Comparison of ENCODE assay signal across 8 mouse cellular contexts in genomic region chr8:11779844-11780634, GRCm38 (mm10). TPM values are rescaled to one million over a fixed set of nuclear protein-coding genes. Genes with fewer than 3 reads are reported as not detected.
A peak's percentile ranks its signal among the peaks of the same experiment; 100 is the strongest.
DNase-seq lines count a peak whose midpoint lies in the region; ATAC-seq lines count a peak whose summit lies in the region.

No protein-coding gene starts in this region.

- no peaks in the 10 kb centered on the region; the same call in none of the 2 replicates for H3K4me1 ChIP-seq in forebrain, embryonic 14.5 days (ENCODE audit: control insufficient read depth, insufficient read depth, low read length)
- peaks cover 44% of the 10 kb centered on the region for H3K4me1 ChIP-seq in kidney, embryonic 15.5 days

- H3K36me3 ChIP-seq in forebrain, embryonic 14.5 days (ENCODE audit: control insufficient read depth, insufficient read depth, low read length) = peaks cover 27% of the 10 kb centered on the region
- H3K36me3 ChIP-seq in kidney, embryonic 15.5 days = peaks cover 35% of the 10 kb centered on the region

- H3K4me2 ChIP-seq in forebrain, embryonic 14.5 days (ENCODE audit: low read length) = no peak overlapping the region
- peak overlapping the region; percentile 45 for H3K4me2 ChIP-seq in kidney, embryonic 15.5 days

- no peaks in the 10 kb centered on the region for H3K9me3 ChIP-seq in forebrain, embryonic 14.5 days (replicated peaks; ENCODE audit: control insufficient read depth, low read length)
- H3K9me3 ChIP-seq in kidney, embryonic 15.5 days (replicated peaks) = no peaks in the 10 kb centered on the region

- DNase-seq in adrenal gland, postnatal 10 days = peak; percentile 24
- DNase-seq in adrenal gland, postnatal 4 days (ENCODE audit: low spot score in 2 of 2) = no peak
- DNase-seq in 3T3-L1 (ENCODE audit: low read depth, low spot score) = peak; percentile 48
- DNase-seq in forebrain, embryonic 14.5 days (ENCODE audit: low spot score) = no peak
- peak; percentile 36 to 48 for DNase-seq in lung, postnatal 4 days
- no peak for DNase-seq in embryo, embryonic 11 days
- DNase-seq in spleen, postnatal 36 days (ENCODE audit: low spot score in 2 of 2) = no peak

- no peak overlapping the region for H3K9ac ChIP-seq in forebrain, embryonic 14.5 days (ENCODE audit: low read length)
- H3K9ac ChIP-seq in kidney, embryonic 15.5 days = peak overlapping the region; percentile 6; the same call in 1 of the 2 replicates

- H3K27ac ChIP-seq in forebrain, embryonic 14.5 days (ENCODE audit: low read depth, low read length) = peak overlapping the region; percentile 24; the same call in 1 of the 2 replicates
- H3K27ac ChIP-seq in kidney, embryonic 15.5 days = peak overlapping the region; percentile 78

- ATAC-seq in forebrain, embryonic 14.5 days = peak; percentile 50; the same call in 1 of the 2 replicates
- peak; percentile 47; the same call in 1 of the 2 replicates for ATAC-seq in kidney, embryonic 15.5 days (replicated peaks; ENCODE audit: low FRiP score)

- WGBS in forebrain, embryonic 14.5 days = 74% methylated on average over 10 of the region's 10 CpGs
- 73% methylated on average over 10 of the region's 10 CpGs for WGBS in kidney, embryonic 15.5 days

- H3K27me3 ChIP-seq in forebrain, embryonic 14.5 days (replicated peaks; ENCODE audit: control insufficient read depth, insufficient read depth, low read length) = no peaks in the 10 kb centered on the region
- no peaks in the 10 kb centered on the region for H3K27me3 ChIP-seq in kidney, embryonic 15.5 days

- no peak overlapping the region for H3K4me3 ChIP-seq in forebrain, embryonic 14.5 days (ENCODE audit: low read depth, low read length)
- peak overlapping the region; percentile 35 for H3K4me3 ChIP-seq in kidney, embryonic 15.5 days (replicated peaks)

RNA-seq across cellular contexts. Expression of gene Arhgef7, which starts 52.5 kb away (rescaled TPM):
- total RNA-seq in adrenal gland, postnatal 10 days (2021) = 10 to 100 TPM; 53.1 to 70.4 TPM
- total RNA-seq in adrenal gland, postnatal 4 days (2021) = 10 to 100 TPM; 72.8 to 74.1 TPM
- polyA plus RNA-seq in forebrain, embryonic 14.5 days (2014; fragmentation: Nextera tagmentation; extraction: Ambion mirVana) = 62.2 and 72.7 TPM in 2 replicates
- 38.6 and 40.1 TPM in 2 replicates for polyA plus RNA-seq in kidney, embryonic 15.5 days (2015; fragmentation: Nextera tagmentation; extraction: Ambion mirVana)

Comparison
In these comparisons a context has a peak if more than half of its experiments do, and no peak if none do; other contexts are left out.
1. DNase-seq: peak in adrenal gland, postnatal 10 days (single experiment), 3T3-L1 (single experiment) and lung, postnatal 4 days (2 of 2); none in adrenal gland, postnatal 4 days (0 of 2), forebrain, embryonic 14.5 days (single experiment), embryo, embryonic 11 days (single experiment) and spleen, postnatal 36 days (0 of 2).